25 mouse cellular contexts compared by ENCODE assay signal in the genomic region with DNA sequence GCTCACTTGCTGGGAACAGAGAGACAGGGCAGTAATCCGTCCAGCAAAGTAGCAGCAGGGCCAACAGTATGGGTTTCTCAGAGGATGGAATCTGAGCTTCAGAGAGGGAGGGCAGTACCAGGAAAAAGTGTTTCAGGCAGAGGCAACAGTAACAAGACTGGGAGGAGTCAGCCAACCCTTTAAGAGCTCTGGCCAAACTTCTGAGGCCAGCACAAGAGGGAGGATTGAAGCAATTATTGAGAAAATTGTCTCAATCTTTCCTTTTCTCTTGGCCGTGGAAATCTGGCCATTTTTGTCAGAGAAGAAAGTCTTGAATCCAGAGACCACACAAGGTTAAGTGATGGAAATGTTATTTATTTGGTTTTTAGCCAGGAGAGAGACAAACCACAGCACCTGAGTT. TPM values are rescaled to one million over a fixed set of nuclear protein-coding genes. Genes with fewer than 3 reads are reported as not detected.
DNase-seq lines count a peak whose midpoint lies in the region; ATAC-seq and TF ChIP-seq lines count a peak whose summit lies in the region.
"Had no signal": no experiment of that assay in that cellular context is flagged by ENCODE, and none has a peak within 500 bp of the region (broad histone marks: within the 10 kb centered on the region; RNA-seq: fewer than 3 reads in every experiment).

No protein-coding gene starts in this region.

- TF ChIP-seq EP300 in stomach, postnatal 0 days (optimal IDR thresholded peaks at IDR 0.05): no peak

- 0 out of 2 replicates have a peak overlapping the region, but pooled peaks have one; percentile 12 for H3K9ac ChIP-seq in limb, embryonic 14.5 days (ENCODE audit: low read depth, low read length, severe bottlenecking)
- no peak overlapping the region for H3K9ac ChIP-seq in stomach, embryonic 14.5 days (replicated peaks; ENCODE audit: low read depth, low read length)
- no peak overlapping the region for H3K9ac ChIP-seq in stomach, postnatal 0 days (ENCODE audit: low read length)
- H3K9ac ChIP-seq: embryonic facial prominence, embryonic 13.5 days; forebrain, embryonic 15.5 days; hindbrain, embryonic 12.5 days had no signal

- no peak for ATAC-seq in limb, embryonic 14.5 days (ENCODE audit: low FRiP score, low read depth)
- ATAC-seq in stomach, embryonic 14.5 days (ENCODE audit: insufficient number of reproducible peaks, insufficient read depth, low FRiP score, low read depth): no peak
- ATAC-seq in stomach, postnatal 0 days (ENCODE audit: low FRiP score, low TSS enrichment): no peak
- ATAC-seq: forebrain, embryonic 15.5 days; hindbrain, embryonic 16.5 days had no signal

- H3K27ac ChIP-seq in limb, embryonic 14.5 days (replicated peaks; ENCODE audit: low read depth, low read length): 0 out of 2 replicates have a peak overlapping the region, but pooled peaks have one; percentile 2
- no peak overlapping the region for H3K27ac ChIP-seq in limb, embryonic 10.5 days
- peak overlapping the region; percentile 39; the same call in 1 of the 2 replicates for H3K27ac ChIP-seq in stomach, embryonic 14.5 days (ENCODE audit: low read length)
- no peak overlapping the region for H3K27ac ChIP-seq in stomach, postnatal 0 days (replicated peaks)
- H3K27ac ChIP-seq: embryonic facial prominence, embryonic 13.5 days; forebrain, embryonic 10.5 days; forebrain, embryonic 15.5 days; hindbrain, embryonic 12.5 days had no signal

- H3K9me3 ChIP-seq in limb, embryonic 14.5 days (ENCODE audit: control insufficient read depth, low read length): peaks cover 3% of the 10 kb centered on the region; the same call in 1 of the 2 replicates
- no peaks in the 10 kb centered on the region; the same call in 1 of the 2 replicates for H3K9me3 ChIP-seq in limb, embryonic 10.5 days (replicated peaks)
- 0 out of 2 replicates have a peak, but pooled peaks cover 7% of the 10 kb centered on the region for H3K9me3 ChIP-seq in stomach, embryonic 14.5 days (ENCODE audit: control insufficient read depth, low read depth, low read length)
- H3K9me3 ChIP-seq in stomach, postnatal 0 days (ENCODE audit: control insufficient read depth, low read length): no peaks in the 10 kb centered on the region; the same call in 1 of the 2 replicates
- H3K9me3 ChIP-seq: forebrain, embryonic 15.5 days had no signal

- H3K36me3 ChIP-seq in limb, embryonic 14.5 days (ENCODE audit: control insufficient read depth, insufficient read depth, low read length): no peaks in the 10 kb centered on the region
- H3K36me3 ChIP-seq in limb, embryonic 10.5 days: no peaks in the 10 kb centered on the region
- no peaks in the 10 kb centered on the region for H3K36me3 ChIP-seq in stomach, embryonic 14.5 days (ENCODE audit: control insufficient read depth, insufficient read depth, low read length)
- no peaks in the 10 kb centered on the region for H3K36me3 ChIP-seq in stomach, postnatal 0 days (ENCODE audit: control insufficient read depth, insufficient read depth, low read length)
- H3K36me3 ChIP-seq: embryonic facial prominence, embryonic 13.5 days; forebrain, embryonic 10.5 days; forebrain, embryonic 15.5 days; hindbrain, embryonic 12.5 days had no signal

- no peak overlapping the region for H3K4me3 ChIP-seq in limb, embryonic 14.5 days (replicated peaks; ENCODE audit: low read length)
- H3K4me3 ChIP-seq in limb, embryonic 10.5 days: no peak overlapping the region
- H3K4me3 ChIP-seq in stomach, embryonic 14.5 days (ENCODE audit: low read depth, low read length): no peak overlapping the region
- H3K4me3 ChIP-seq in stomach, postnatal 0 days (ENCODE audit: low read depth, low read length): no peak overlapping the region
- H3K4me3 ChIP-seq: embryonic facial prominence, embryonic 13.5 days; forebrain, embryonic 10.5 days; forebrain, embryonic 15.5 days; hindbrain, embryonic 12.5 days had no signal

- DNase-seq in limb, embryonic 14.5 days (ENCODE audit: low spot score): no peak
- no peak for DNase-seq in limb, embryonic 10.5 days (ENCODE audit: low spot score)
- DNase-seq in stomach, postnatal 0 days (ENCODE audit: low spot score): no peak
- peak; percentile 40 for DNase-seq in fibroblast of lung, adult 2 months (ENCODE audit: low read depth)
- DNase-seq in left cerebral cortex, adult 18-20 months (ENCODE audit: low spot score in 2 of 2): no peak
- DNase-seq: adrenal gland, postnatal 10 days; cerebellum, adult 11 months; cerebellum, adult 8-10 months; cerebellum, postnatal 14 days; embryo, embryonic 11 days; gastrocnemius, postnatal 36 days; heart, adult 11 months; heart, postnatal 10 days; heart, postnatal 4 days had no signal

- peaks cover 3% of the 10 kb centered on the region; the same call in 1 of the 2 replicates for H3K4me1 ChIP-seq in limb, embryonic 14.5 days (ENCODE audit: control insufficient read depth, insufficient read depth, low read length)
- H3K4me1 ChIP-seq in limb, embryonic 10.5 days: peaks cover 18% of the 10 kb centered on the region
- peaks cover 15% of the 10 kb centered on the region; the same call in 1 of the 2 replicates for H3K4me1 ChIP-seq in stomach, embryonic 14.5 days (ENCODE audit: control insufficient read depth, insufficient read depth, low read length)
- H3K4me1 ChIP-seq in stomach, postnatal 0 days (replicated peaks; ENCODE audit: control insufficient read depth, insufficient read depth): 0 out of 2 replicates have a peak, but pooled peaks cover 2% of the 10 kb centered on the region
- H3K4me1 ChIP-seq: embryonic facial prominence, embryonic 13.5 days; forebrain, embryonic 10.5 days; forebrain, embryonic 15.5 days; hindbrain, embryonic 12.5 days had no signal

- H3K27me3 ChIP-seq in limb, embryonic 14.5 days (ENCODE audit: control insufficient read depth, insufficient read depth, low read length): no peaks in the 10 kb centered on the region
- no peaks in the 10 kb centered on the region for H3K27me3 ChIP-seq in limb, embryonic 10.5 days (ENCODE audit: low read depth, poor library complexity, severe bottlenecking)
- H3K27me3 ChIP-seq in stomach, embryonic 14.5 days (ENCODE audit: control insufficient read depth, insufficient read depth, low read length): no peaks in the 10 kb centered on the region
- H3K27me3 ChIP-seq in stomach, postnatal 0 days (ENCODE audit: control insufficient read depth, insufficient read depth, low read length): no peaks in the 10 kb centered on the region
- H3K27me3 ChIP-seq: embryonic facial prominence, embryonic 13.5 days; forebrain, embryonic 15.5 days; hindbrain, embryonic 12.5 days had no signal

- TF ChIP-seq POLR2A in limb, embryonic 14.5 days (IDR thresholded peaks at IDR 0.05; ENCODE audit: borderline replicate concordance, extremely low read depth, insufficient read depth, insufficient read length): no peak

- 38% methylated on average over 2 of the region's 2 CpGs for WGBS in limb, embryonic 14.5 days
- 52% methylated on average over 2 of the region's 2 CpGs for WGBS in limb, embryonic 10.5 days
- WGBS in stomach, embryonic 14.5 days: 31% methylated on average over 2 of the region's 2 CpGs
- 28% methylated on average over 2 of the region's 2 CpGs for WGBS in stomach, postnatal 0 days

- no peak for TF ChIP-seq CTCF in stomach, postnatal 0 days (IDR thresholded peaks at IDR 0.05; ENCODE audit: low read depth)

- no peak overlapping the region for H3K4me2 ChIP-seq in limb, embryonic 14.5 days (replicated peaks; ENCODE audit: low read depth, low read length, severe bottlenecking)
- H3K4me2 ChIP-seq in stomach, embryonic 14.5 days (replicated peaks; ENCODE audit: low read depth, low read length): no peak overlapping the region
- H3K4me2 ChIP-seq in stomach, postnatal 0 days (replicated peaks; ENCODE audit: low read depth): no peak overlapping the region
- H3K4me2 ChIP-seq: embryonic facial prominence, embryonic 13.5 days; forebrain, embryonic 15.5 days; hindbrain, embryonic 12.5 days had no signal

RNA-seq across cellular contexts. Expression of a gene that starts 25.1 kb away (rescaled TPM):
- not detected in 2 replicates for polyA plus RNA-seq in limb, embryonic 14.5 days (2012; rRNA removed)
- polyA plus RNA-seq in limb, embryonic 14.5 days (2014; fragmentation: Nextera tagmentation; extraction: Ambion mirVana): not detected in 2 replicates
- not detected in 2 replicates for polyA plus RNA-seq in limb, embryonic 10.5 days (2016; fragmentation: Nextera tagmentation; extraction: Ambion mirVana)
- polyA plus RNA-seq in stomach, embryonic 14.5 days (2014; fragmentation: Nextera tagmentation; extraction: Ambion mirVana): not detected in 2 replicates
- not detected in 2 replicates for polyA plus RNA-seq in stomach, postnatal 0 days (2015; fragmentation: Nextera tagmentation; extraction: Ambion mirVana)
- total RNA-seq in left cerebral cortex, adult 18-20 months (2021): not detected
- total RNA-seq: adrenal gland, postnatal 10 days; adrenal gland, postnatal 4 days; common myeloid progenitor, adult 5-6 weeks; gastrocnemius, adult 8-10 months; gastrocnemius, postnatal 36 days; heart, postnatal 10 days; heart, postnatal 4 days had no signal
- polyA plus RNA-seq: brain, embryonic 14.5 days; embryonic facial prominence, embryonic 13.5 days; forebrain, embryonic 10.5 days; forebrain, embryonic 15.5 days; heart, embryonic 14.5 days; hindbrain, embryonic 12.5 days had no signal

RNA-seq across cellular contexts. Expression of a gene that starts 31.0 kb away (rescaled TPM):
- polyA plus RNA-seq in limb, embryonic 14.5 days (2012; rRNA removed): 19.5 and 20.3 TPM in 2 replicates
- polyA plus RNA-seq in limb, embryonic 14.5 days (2014; fragmentation: Nextera tagmentation; extraction: Ambion mirVana): 18.5 and 19.9 TPM in 2 replicates
- 3.0 and 5.1 TPM in 2 replicates for polyA plus RNA-seq in limb, embryonic 10.5 days (2016; fragmentation: Nextera tagmentation; extraction: Ambion mirVana)
- polyA plus RNA-seq in stomach, embryonic 14.5 days (2014; fragmentation: Nextera tagmentation; extraction: Ambion mirVana): 63.7 and 66.3 TPM in 2 replicates
- 7.7 and 9.1 TPM in 2 replicates for polyA plus RNA-seq in stomach, postnatal 0 days (2015; fragmentation: Nextera tagmentation; extraction: Ambion mirVana)
- 10 to 100 TPM; 30.8 to 36.6 TPM for total RNA-seq in left cerebral cortex, adult 18-20 months (2021)

Comparison
In these comparisons a context has a peak if more than half of its experiments do, and no peak if none do; other contexts are left out.
1. H3K27ac ChIP-seq: peak in limb, embryonic 14.5 days (single experiment) and stomach, embryonic 14.5 days (single experiment); none in limb, embryonic 10.5 days (single experiment) and stomach, postnatal 0 days (single experiment).